In the genomic region with DNA sequence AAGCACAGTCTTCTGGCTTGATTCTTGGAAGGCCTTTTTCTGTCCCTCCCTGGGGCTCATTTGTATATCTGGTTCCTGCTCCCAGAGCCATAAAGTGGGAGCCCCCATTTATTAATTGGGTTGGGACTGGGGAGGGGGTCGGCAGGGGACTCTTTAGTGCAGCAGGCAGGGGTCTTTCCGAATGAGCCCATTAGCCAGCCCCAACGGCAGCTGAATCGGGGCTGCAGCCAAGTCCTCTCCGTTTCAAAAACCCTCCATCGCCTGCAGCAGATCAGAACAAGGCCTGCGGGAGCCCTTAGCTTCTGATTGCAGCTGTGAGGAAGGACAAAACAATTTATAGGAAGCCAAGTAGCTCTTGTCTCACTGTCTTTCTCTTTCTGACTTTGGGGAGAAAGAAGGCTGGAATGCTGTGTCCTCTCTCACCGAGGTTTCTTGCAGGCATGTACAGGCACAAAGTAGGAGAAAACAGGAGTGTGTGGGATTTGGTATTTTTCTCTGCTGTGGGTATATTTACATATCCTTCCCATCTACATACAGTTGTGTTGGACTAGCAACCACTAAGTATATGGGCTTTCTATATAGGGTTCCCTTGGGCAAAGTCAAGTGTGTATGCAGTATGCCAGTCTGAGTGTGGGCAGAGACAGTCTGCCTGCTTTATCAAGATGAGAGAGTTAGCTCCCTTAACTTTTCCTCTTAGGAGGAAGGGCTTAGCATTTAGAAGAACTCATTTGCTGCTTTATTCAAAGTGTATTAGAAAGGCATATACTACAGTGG, we compare ENCODE assay signal across 25 mouse cellular contexts. TPM values are rescaled to one million over a fixed set of nuclear protein-coding genes. Genes with fewer than 3 reads are reported as not detected.
DNase-seq lines count a peak whose midpoint lies in the region; ATAC-seq and TF ChIP-seq lines count a peak whose summit lies in the region.
"Had no signal": no experiment of that assay in that cellular context is flagged by ENCODE, and none has a peak within 500 bp of the region (broad histone marks: within the 10 kb centered on the region; RNA-seq: fewer than 3 reads in every experiment).

No protein-coding gene starts in this region.

- H3K9me3 ChIP-seq in neural tube, embryonic 13.5 days = no peaks in the 10 kb centered on the region
- H3K9me3 ChIP-seq: heart, embryonic 15.5 days; liver, embryonic 13.5 days; midbrain, embryonic 12.5 days had no signal

- peak overlapping the region; percentile 63 for H3K27ac ChIP-seq in gastrocnemius, adult 2 months
- peak overlapping the region; percentile 66 for H3K27ac ChIP-seq in left cerebral cortex, adult 2 months
- H3K27ac ChIP-seq in neural tube, embryonic 13.5 days (replicated peaks) = peak overlapping the region; percentile 52
- H3K27ac ChIP-seq: heart, embryonic 15.5 days; liver, embryonic 13.5 days; midbrain, embryonic 12.5 days had no signal

- no peaks in the 10 kb centered on the region for H3K27me3 ChIP-seq in neural tube, embryonic 13.5 days
- H3K27me3 ChIP-seq: heart, embryonic 15.5 days; liver, embryonic 13.5 days; midbrain, embryonic 12.5 days had no signal

- peaks cover 12% of the 10 kb centered on the region for H3K36me3 ChIP-seq in neural tube, embryonic 13.5 days

- H3K9ac ChIP-seq in neural tube, embryonic 13.5 days = 0 out of 2 replicates have a peak overlapping the region, but pooled peaks have one; percentile 9
- H3K9ac ChIP-seq: heart, embryonic 15.5 days; liver, embryonic 13.5 days; midbrain, embryonic 12.5 days had no signal

- intact Hi-C loops in gastrocnemius, adult 2 months (cut with DNase I) = no loop called here
- intact Hi-C loops in left cerebral cortex, adult 2 months (cut with DNase I) = no loop called here

- TF ChIP-seq CTCF in gastrocnemius, adult 2 months (IDR thresholded peaks at IDR 0.05) = no peak
- no peak for TF ChIP-seq CTCF in left cerebral cortex, adult 2 months (IDR thresholded peaks at IDR 0.05)

- H3K4me1 ChIP-seq in neural tube, embryonic 13.5 days (replicated peaks) = peaks cover 28% of the 10 kb centered on the region
- H3K4me1 ChIP-seq: liver, embryonic 13.5 days; midbrain, embryonic 12.5 days had no signal

- 23% methylated on average over 8 of the region's 8 CpGs for WGBS in neural tube, embryonic 13.5 days

- no peak overlapping the region for H3K4me3 ChIP-seq in gastrocnemius, adult 2 months
- H3K4me3 ChIP-seq in left cerebral cortex, adult 2 months = no peak overlapping the region
- no peak overlapping the region for H3K4me3 ChIP-seq in neural tube, embryonic 13.5 days
- H3K4me3 ChIP-seq: heart, embryonic 15.5 days; liver, embryonic 13.5 days; midbrain, embryonic 12.5 days had no signal

- ATAC-seq in neural tube, embryonic 13.5 days (ENCODE audit: low read depth) = peak; percentile 59
- ATAC-seq: inflammation-experienced regulatory T-cells, adult 6 months had no signal

- no peak overlapping the region for H3K4me2 ChIP-seq in neural tube, embryonic 13.5 days
- H3K4me2 ChIP-seq: heart, embryonic 15.5 days; liver, embryonic 13.5 days; midbrain, embryonic 12.5 days had no signal

- DNase-seq in gastrocnemius, adult 2 months = no peak
- DNase-seq in gastrocnemius, postnatal 10 days = no peak
- DNase-seq in left cerebral cortex, adult 2 months (ENCODE audit: extremely low spot score in 1 of 2, low spot score in 2 of 2) = no peak
- no peak for DNase-seq in left cerebral cortex, adult 11 months (ENCODE audit: low spot score)
- DNase-seq in neural tube, embryonic 10.5 days (ENCODE audit: extremely low spot score, low spot score) = no peak
- DNase-seq in telencephalon, adult 2 months (ENCODE audit: low read depth, low spot score) = peak; percentile 48
- no peak for DNase-seq in cerebellum, postnatal 10 days
- DNase-seq: adrenal gland, adult 2 months; cerebellum, adult 2 months; cerebellum, postnatal 36 days; gastrocnemius, postnatal 36 days; heart, postnatal 36 days; kidney, adult 18-20 months; kidney, postnatal 4 days; layer of hippocampus, adult 9-11 months; liver, embryonic 13.5 days; lung, adult 2 months; lung, postnatal 14 days; right cerebral cortex, postnatal 14 days; spleen, adult 18-20 months; thymus, postnatal 25 days had no signal

RNA-seq across cellular contexts. Expression of a gene that starts 58.0 kb away (rescaled TPM):
- total RNA-seq in gastrocnemius, adult 2 months (2021) = 10 to 100 TPM; 14.2 to 17.1 TPM
- total RNA-seq in gastrocnemius, postnatal 10 days (2021) = 10 to 100 TPM; 16.6 to 25.1 TPM
- total RNA-seq in left cerebral cortex, adult 2 months (2021) = 10 to 100 TPM; 40.0 to 40.3 TPM
- 9.4 and 9.6 TPM in 2 replicates for polyA plus RNA-seq in neural tube, embryonic 13.5 days (2015; fragmentation: Nextera tagmentation; extraction: Ambion mirVana)
